In the genomic region with DNA sequence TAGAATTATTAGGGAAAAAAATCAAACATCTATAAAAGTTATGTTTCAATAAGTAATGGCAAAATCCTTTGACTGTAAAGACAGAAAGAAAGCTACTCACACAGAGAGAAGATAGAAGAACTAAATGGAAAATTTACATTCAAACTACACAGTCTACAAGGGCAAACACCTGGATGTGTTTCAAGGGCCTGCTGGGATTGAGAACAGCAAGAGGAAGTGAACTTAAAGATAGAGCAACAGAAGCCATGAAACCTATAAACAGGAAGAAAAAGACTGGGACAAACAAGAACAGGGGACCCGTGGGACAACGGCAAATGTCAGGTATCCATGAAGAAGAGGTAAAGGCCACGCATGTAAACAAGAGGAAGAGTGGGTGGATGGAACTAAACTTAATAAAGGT, we compare ENCODE assay signal across 20 mouse cellular contexts.
DNase-seq lines count a peak whose midpoint lies in the region; ATAC-seq and TF ChIP-seq lines count a peak whose summit lies in the region.
"Had no signal": no experiment of that assay in that cellular context is flagged by ENCODE, and none has a peak within 500 bp of the region (broad histone marks: within the 10 kb centered on the region; RNA-seq: fewer than 3 reads in every experiment).

No protein-coding gene starts in this region.

- peaks cover 22% of the 10 kb centered on the region for H3K36me3 ChIP-seq in liver, adult 2 months (ENCODE audit: control insufficient read depth, insufficient read depth, low read length)
- H3K36me3 ChIP-seq in CH12.LX (replicated peaks in 1 of 2; ENCODE audit: control insufficient read depth in 1 of 2, insufficient read depth in 1 of 2, low read length in 1 of 2) = peaks cover 9 to 38% of the 10 kb centered on the region in 2 experiments
- no peaks in the 10 kb centered on the region for H3K36me3 ChIP-seq in liver, embryonic 16.5 days (ENCODE audit: control insufficient read depth, insufficient read depth)
- no peaks in the 10 kb centered on the region for H3K36me3 ChIP-seq in midbrain, embryonic 13.5 days
- H3K36me3 ChIP-seq: embryonic facial prominence, embryonic 13.5 days; forebrain, embryonic 12.5 days; heart, embryonic 13.5 days had no signal

- no peaks in the 10 kb centered on the region for H3K27me3 ChIP-seq in liver, adult 2 months (ENCODE audit: control insufficient read depth, insufficient read depth, low read length)
- no peaks in the 10 kb centered on the region for H3K27me3 ChIP-seq in CH12.LX (replicated peaks)
- no peaks in the 10 kb centered on the region for H3K27me3 ChIP-seq in liver, embryonic 16.5 days (ENCODE audit: control insufficient read depth, insufficient read depth, low read depth, low read length)
- no peaks in the 10 kb centered on the region for H3K27me3 ChIP-seq in midbrain, embryonic 13.5 days
- H3K27me3 ChIP-seq: embryonic facial prominence, embryonic 13.5 days; forebrain, embryonic 12.5 days; heart, embryonic 13.5 days had no signal

- TF ChIP-seq RAD21 in CH12.LX (IDR thresholded peaks at IDR 0.05; ENCODE audit: low read depth, low read length) = no peak

- H3K9me3 ChIP-seq in CH12.LX (replicated peaks; ENCODE audit: low read length) = peaks cover 6% of the 10 kb centered on the region
- no peaks in the 10 kb centered on the region for H3K9me3 ChIP-seq in liver, embryonic 16.5 days (replicated peaks; ENCODE audit: control insufficient read depth, low read length)
- H3K9me3 ChIP-seq in midbrain, embryonic 13.5 days = no peaks in the 10 kb centered on the region
- H3K9me3 ChIP-seq: embryonic facial prominence, embryonic 13.5 days; forebrain, embryonic 12.5 days; heart, embryonic 13.5 days had no signal

- no peak for TF ChIP-seq CTCF in liver, adult 2 months (IDR thresholded peaks at IDR 0.05; ENCODE audit: low read depth, low read length)
- no peak for TF ChIP-seq CTCF in CH12.LX (conservative IDR thresholded peaks at IDR 0.05 in 1 of 2, IDR thresholded peaks at IDR 0.05 in 1 of 2; ENCODE audit: low read depth in 2 of 2, low read length in 2 of 2)

- H3K4me1 ChIP-seq in liver, adult 2 months (ENCODE audit: control insufficient read depth, insufficient read depth, low read length) = peaks cover 30% of the 10 kb centered on the region
- peaks cover 11 to 67% of the 10 kb centered on the region in 2 experiments for H3K4me1 ChIP-seq in CH12.LX (ENCODE audit: control insufficient read depth in 1 of 2, insufficient read depth in 2 of 2)
- H3K4me1 ChIP-seq in liver, embryonic 16.5 days (ENCODE audit: control insufficient read depth, low read depth, low read length) = peaks cover 17% of the 10 kb centered on the region
- H3K4me1 ChIP-seq in midbrain, embryonic 13.5 days (replicated peaks) = no peaks in the 10 kb centered on the region
- H3K4me1 ChIP-seq: embryonic facial prominence, embryonic 13.5 days; forebrain, embryonic 12.5 days had no signal

- H3K27ac ChIP-seq in liver, adult 2 months (replicated peaks; ENCODE audit: insufficient read depth, low read depth, low read length) = peak overlapping the region; percentile 70
- peak overlapping the region; percentile 32; the same call in 1 of the 2 replicates for H3K27ac ChIP-seq in CH12.LX (ENCODE audit: insufficient read depth, low read depth)
- peak overlapping the region; percentile 45; the same call in 1 of the 2 replicates for H3K27ac ChIP-seq in liver, embryonic 16.5 days (ENCODE audit: low read length)
- no peak overlapping the region for H3K27ac ChIP-seq in midbrain, embryonic 13.5 days
- H3K27ac ChIP-seq: embryonic facial prominence, embryonic 13.5 days; forebrain, embryonic 12.5 days; heart, embryonic 13.5 days had no signal

- no peak for TF ChIP-seq EP300 in CH12.LX (IDR thresholded peaks at IDR 0.05; ENCODE audit: low read length)

- dilution Hi-C loops in CH12.LX (cut with MboI; ENCODE audit: extremely low pct_ligation_motif_present, extremely low pct_unique_long_range_greater_than_20kb, low sequenced_read_pairs) = no loop called here

- ATAC-seq in liver, embryonic 16.5 days (ENCODE audit: low read depth) = no peak
- ATAC-seq in megakaryocyte progenitor cell, adult 5-6 weeks (replicated peaks; ENCODE audit: poor library complexity) = peak; percentile 29; the same call in 1 of the 2 replicates
- no peak for ATAC-seq in midbrain, embryonic 13.5 days
- ATAC-seq: forebrain, embryonic 16.5 days; hindbrain, embryonic 16.5 days had no signal

- no peak overlapping the region for H3K4me3 ChIP-seq in liver, adult 2 months (ENCODE audit: insufficient read depth, low read depth, low read length)
- no peak overlapping the region for H3K4me3 ChIP-seq in CH12.LX (replicated peaks in 1 of 3; ENCODE audit: low read depth in 2 of 3, low read length in 2 of 3, poor library complexity in 1 of 3)
- no peak overlapping the region for H3K4me3 ChIP-seq in liver, embryonic 16.5 days (ENCODE audit: low read depth, low read length)
- H3K4me3 ChIP-seq in midbrain, embryonic 13.5 days (replicated peaks) = no peak overlapping the region
- H3K4me3 ChIP-seq: embryonic facial prominence, embryonic 13.5 days; forebrain, embryonic 12.5 days; heart, embryonic 13.5 days had no signal

- H3K79me2 ChIP-seq in liver, adult 2 months (ENCODE audit: control insufficient read depth, insufficient read depth, low read length) = no peaks in the 10 kb centered on the region
- no peaks in the 10 kb centered on the region for H3K79me2 ChIP-seq in CH12.LX (replicated peaks; ENCODE audit: control insufficient read depth, extremely low read depth, insufficient read depth, poor library complexity, severe bottlenecking)

- 77% methylated on average over 3 of the region's 3 CpGs for WGBS in liver, adult 2 months
- 56% methylated on average over 3 of the region's 3 CpGs for WGBS in liver, embryonic 16.5 days (ENCODE audit: insufficient replicate concordance)
- WGBS in midbrain, embryonic 13.5 days = 90% methylated on average over 3 of the region's 3 CpGs

- TF ChIP-seq POLR2A in liver, adult 2 months (IDR thresholded peaks at IDR 0.05; ENCODE audit: extremely low read depth, insufficient read depth, low read length) = no peak
- no peak for TF ChIP-seq POLR2A in CH12.LX (IDR thresholded peaks at IDR 0.05; ENCODE audit: low read depth, low read length)

- no peak overlapping the region; the same call in 1 of the 2 replicates for H3K9ac ChIP-seq in liver, adult 2 months (ENCODE audit: low read depth, low read length)
- H3K9ac ChIP-seq in CH12.LX (ENCODE audit: insufficient read depth, low read depth) = peak overlapping the region; percentile 33; the same call in 1 of the 2 replicates
- H3K9ac ChIP-seq in liver, embryonic 16.5 days (ENCODE audit: low read depth, low read length) = no peak overlapping the region
- no peak overlapping the region for H3K9ac ChIP-seq in midbrain, embryonic 13.5 days (replicated peaks)
- H3K9ac ChIP-seq: embryonic facial prominence, embryonic 13.5 days; forebrain, embryonic 12.5 days; heart, embryonic 13.5 days had no signal

- in situ Hi-C loops in CH12.LX (cut with MboI; ENCODE audit: low pct_ligation_motif_present, low pct_unique_long_range_greater_than_20kb, low sequenced_read_pairs) = no loop called here

- no peak for DNase-seq in liver, adult 2 months (ENCODE audit: extremely low read depth, low read depth, low spot score)
- DNase-seq in liver (no peak), CH12.LX (ENCODE audit: extremely low read depth) (peak; percentile 48)
- no peak for DNase-seq in layer of hippocampus, postnatal 36 days
- DNase-seq in cerebellum, postnatal 14 days = no peak
- DNase-seq: adrenal gland, adult 8-10 months; adrenal gland, postnatal 36 days; cerebellum, adult 11-12 months; cerebellum, adult 9-10 months; cerebellum, postnatal 36 days; gastrocnemius, postnatal 10 days; heart, postnatal 36 days had no signal

- H3K4me2 ChIP-seq in CH12.LX (ENCODE audit: insufficient read depth, low read depth, poor library complexity, severe bottlenecking) = peak overlapping the region; percentile 46
- no peak overlapping the region for H3K4me2 ChIP-seq in liver, embryonic 16.5 days (ENCODE audit: low read depth, low read length)
- no peak overlapping the region for H3K4me2 ChIP-seq in midbrain, embryonic 13.5 days (replicated peaks)
- H3K4me2 ChIP-seq: embryonic facial prominence, embryonic 13.5 days; forebrain, embryonic 12.5 days; heart, embryonic 13.5 days had no signal

TF ChIP-seq in CH12.LX, 34 proteins besides CTCF, POLR2A, EP300 and RAD21:
- TF ChIP-seq PAX5 (IDR thresholded peaks at IDR 0.05; ENCODE audit: low read length) (no peak), MAZ (IDR thresholded peaks at IDR 0.05; ENCODE audit: low read depth, low read length) (no peak), KAT2A (IDR thresholded peaks at IDR 0.05; ENCODE audit: insufficient replicate concordance, low read length) (no peak), RCOR1 (conservative IDR thresholded peaks at IDR 0.05; ENCODE audit: low read depth, low read length) (no peak), ELF1 (IDR thresholded peaks at IDR 0.05; ENCODE audit: low read depth, low read length) (peak; percentile 41; the same call in 1 of the 2 replicates)
